Mouse (Mus musculus) right cerebral cortex, postnatal 25 days (tissue): Measurements from ENCODE around the gene Gm28308.

Experiments
- DNase-seq: peaks from one replicate; pipeline ENCODE4 v3.0.0; 2022

The Gm28308 gene

DNA sequence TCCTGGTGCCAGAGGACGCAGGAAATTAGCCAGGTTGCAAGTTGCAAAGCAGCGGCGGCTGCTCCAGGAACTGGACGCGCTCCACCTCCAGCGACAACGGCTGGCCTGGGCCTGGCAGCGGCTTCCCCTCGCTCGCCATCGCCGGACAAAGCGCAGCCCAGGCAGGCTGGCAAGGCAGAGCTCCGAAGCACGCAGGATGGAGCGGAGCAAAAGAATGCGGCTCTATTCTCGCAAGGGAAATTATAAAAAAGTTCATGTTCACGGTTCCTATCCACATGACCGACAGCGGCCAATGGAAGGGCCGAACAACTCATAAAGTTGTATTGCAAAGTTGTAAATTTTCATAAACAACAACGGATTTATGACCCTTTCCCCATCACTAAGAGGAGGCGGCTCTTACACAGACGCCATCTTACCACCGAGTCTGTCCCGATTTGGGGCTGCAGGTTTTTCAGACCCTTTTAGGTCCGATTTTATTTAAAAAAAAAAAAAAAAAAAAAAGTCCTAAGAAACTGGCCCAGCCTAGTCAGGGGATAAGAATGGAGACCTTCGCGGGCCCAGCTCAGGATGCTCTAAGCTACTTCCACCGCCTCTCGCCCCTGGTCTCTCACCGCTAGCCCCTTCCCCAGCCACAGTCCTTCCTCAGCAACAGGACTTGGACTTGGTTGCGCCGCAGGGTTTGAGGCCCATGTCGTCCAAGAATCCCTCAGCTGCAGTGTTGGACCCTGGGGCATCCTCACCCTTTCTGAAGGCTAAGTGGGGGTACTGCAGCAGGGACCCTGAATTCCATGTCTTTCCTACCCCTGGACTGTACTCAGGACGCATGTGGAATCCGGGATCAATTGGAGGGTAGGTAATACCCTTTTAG lies at the start of gene Gm28308, which contains the start of gene Hoxa3:
Gene Gm28308 (minus strand): TSS at position 221 of the 868 bp plus-strand sequence.
Gene Hoxa3 (minus strand): TSS at position 218 of the 868 bp plus-strand sequence.
- DNase-seq, result no peak

DNA sequence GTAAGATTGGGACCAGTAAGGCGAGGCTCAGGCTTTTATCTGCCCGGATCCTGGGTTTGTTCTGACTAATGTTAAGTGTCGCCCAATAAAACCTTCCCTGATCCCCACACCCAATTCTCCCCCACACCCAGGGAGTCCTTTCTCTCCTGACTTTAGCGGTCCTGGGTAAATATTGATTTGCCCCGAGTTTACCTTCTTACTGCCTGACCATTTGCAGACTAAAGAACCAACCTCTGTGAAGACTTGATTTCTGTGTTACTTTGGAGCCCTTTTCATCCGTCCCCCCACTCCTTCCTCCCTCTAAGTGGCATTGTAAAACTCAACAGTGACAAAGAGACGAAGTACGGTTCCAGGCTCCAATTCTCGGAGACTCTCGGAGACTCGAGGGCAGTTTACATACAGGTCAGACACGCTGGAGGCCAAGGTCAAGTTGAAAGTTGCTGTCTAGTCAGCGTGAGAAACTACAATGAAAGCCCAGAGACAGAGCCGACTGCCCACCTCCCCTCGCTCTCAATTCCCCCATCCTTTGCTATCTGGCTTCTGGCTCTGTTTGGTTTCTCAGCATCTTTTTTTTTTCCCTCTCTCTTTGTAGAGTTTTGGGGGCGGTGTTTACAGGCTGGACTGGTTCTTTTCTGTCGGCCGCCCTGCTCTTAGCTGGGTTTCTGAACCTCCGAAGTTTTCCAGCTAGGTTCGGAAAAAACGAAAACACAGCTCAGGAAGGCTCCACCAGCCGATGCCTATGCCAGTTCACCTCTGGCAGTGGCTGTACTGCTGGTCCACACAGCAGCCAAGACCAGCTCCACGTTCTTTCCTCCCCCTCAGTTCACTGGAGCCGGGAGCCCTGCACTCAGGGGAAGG lies 49.6 kb upstream of the Gm28308 start:
- DNase-seq, result no peak

DNA sequence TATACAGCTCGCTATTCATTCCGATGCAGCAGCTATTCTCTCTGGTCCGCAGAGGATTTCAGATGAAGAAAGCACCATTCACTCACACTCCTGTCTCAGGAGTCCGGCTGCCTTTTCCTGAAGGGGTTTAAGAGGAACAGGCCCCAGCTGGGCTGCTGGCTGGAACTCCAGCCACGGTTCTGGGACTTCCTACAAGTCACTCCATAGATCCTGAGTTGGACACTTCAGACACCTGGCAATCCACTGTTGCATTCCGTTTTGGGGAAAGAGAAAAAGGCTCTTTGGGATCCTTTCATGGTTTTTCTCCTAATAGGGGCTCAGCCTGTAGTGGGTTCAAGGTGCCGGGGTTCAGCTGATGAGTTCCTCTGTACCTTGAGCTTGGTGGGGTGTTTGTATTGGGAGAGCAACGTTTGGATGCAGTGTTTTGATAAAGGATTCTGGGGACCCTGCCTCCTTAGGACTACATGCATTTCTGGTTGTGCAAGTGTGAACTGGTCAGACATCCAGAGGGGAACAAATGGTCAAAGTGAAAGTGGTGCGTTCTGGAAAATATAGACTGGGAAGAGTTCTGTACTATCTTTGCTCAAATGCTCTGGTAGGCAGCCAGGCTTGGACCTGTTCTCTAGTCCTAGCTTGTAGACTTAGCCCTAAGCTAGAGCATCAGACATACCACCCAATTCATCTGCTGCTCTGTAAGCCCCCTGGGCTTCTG lies 48.8 kb upstream of the Gm28308 start:
- DNase-seq, result no peak

DNA sequence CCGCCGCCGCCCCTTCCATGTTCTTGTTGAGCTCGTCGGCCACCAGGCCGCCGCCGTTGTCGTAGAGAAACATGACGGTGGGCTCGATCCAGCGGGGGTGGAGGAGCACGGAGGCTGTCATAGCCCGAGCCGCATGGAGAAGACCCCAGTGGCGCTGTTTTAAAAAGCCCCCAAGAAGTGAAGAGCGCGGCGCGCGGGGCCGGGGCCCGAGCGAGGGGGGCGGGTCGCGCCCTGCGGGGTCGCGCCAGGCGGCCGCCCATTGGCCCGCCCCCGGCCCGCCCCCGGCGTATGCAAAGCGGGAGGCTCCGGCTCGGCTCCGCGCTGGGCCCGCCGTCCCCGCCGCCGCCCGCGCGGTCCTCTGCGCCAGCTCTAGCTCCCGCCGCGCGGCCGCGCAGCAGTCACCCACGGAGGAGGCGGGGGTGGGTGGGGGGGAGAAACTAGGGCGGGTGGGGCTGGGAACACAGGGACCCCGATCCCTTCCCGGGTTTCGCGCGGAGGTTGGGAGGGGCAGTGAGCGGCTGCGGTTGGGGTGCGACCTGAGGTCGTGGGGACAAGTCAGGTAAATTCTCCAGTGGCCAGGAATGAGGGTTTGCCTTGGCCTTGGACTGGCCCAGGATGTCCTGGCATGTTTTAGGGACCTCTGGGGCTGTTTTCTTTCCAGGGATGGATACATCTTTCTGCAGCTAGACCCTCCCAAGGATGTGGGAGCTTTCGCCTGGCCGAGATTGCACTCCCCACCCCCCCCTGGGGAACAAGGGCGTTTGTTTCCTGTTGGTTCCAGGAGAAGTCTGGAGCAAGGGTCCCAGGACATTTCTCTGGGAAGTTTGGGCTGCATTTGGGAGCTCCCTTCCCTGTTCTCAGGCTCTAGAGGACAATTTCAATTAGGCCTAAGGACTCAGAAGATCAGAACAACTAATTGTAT lies 47.8 kb upstream of the Gm28308 start, which contains the start of gene Hoxa13:
Gene Hoxa13 (minus strand): TSS at position 227 of the 922 bp plus-strand sequence.
- DNase-seq, result no peak

DNA sequence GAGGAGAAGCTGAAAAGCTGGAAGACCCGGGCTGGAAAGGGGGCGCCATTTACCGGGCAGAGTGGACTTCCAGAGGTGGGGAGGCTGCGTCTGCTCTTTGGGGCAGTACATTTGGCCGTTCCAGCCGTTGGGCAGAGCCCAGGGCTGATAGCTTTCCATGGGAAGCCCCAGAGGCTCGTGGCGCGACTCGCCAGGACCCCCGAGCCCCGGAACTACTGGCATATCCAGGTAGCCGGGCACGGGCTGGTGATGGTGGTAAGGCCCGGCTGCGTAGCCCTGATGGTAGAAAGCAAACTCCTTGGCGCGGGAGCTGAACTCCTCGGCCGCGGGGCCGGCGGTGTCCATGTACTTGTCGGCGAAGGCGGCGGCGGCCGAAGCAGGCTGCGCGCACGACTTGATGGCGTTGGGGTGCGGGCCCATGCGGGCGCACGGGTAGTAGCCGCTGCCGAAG lies 46.7 kb upstream of the Gm28308 start:
- DNase-seq, result no peak

DNA sequence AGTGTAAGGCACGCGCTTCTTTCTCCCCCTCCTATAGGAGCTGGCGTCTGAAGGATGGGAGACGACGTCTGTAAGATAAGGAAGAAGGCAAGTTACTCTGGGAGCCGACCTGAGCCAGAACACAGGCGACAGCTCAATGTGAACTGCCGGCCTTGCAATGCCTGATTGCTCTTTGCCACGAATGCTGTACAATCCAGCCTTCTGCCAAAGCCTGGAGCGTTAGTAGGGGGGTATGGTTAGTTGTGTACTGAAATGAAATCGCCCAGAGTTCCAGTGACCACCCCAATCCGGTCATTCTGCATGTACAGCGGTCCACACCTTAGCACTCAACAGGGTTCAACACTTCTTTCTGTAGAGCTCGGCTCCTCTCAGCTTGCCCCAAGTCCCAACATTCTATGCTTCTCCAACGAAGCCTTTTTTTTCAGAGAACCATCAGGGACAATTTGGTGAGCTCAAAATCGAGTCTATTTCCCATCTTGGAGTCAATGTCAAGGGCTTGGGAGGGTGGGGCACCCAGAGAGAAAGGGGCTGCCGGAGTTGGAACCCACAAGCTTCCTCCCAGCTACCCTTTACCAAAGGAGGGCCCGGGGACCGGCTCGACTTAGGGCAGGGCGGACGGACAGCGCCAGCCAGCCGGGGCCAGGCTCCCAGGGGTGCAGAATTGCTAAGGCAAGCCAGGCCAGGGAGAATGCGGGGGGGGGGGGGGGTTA lies 46.1 kb upstream of the Gm28308 start:
- no peak for DNase-seq

DNA sequence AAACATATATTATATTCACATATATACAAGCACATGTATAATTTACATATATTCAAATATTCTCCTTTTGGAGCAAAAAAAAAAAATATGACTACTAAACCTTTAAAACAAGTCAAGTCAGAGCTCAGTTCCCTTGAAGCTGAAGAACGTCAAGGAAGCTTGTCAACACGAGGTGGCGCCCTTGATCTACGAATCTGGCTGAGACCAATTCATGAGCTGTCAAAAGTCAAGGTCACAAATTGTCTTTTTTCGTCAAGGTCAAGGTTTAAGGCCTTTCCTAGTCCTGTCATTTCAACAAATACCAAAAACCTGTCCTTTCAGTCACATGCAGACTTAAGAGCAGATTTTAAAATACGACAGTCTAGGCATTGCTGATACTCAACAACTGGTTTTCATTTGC lies 43.8 kb upstream of the Gm28308 start:
- no peak for DNase-seq

DNA sequence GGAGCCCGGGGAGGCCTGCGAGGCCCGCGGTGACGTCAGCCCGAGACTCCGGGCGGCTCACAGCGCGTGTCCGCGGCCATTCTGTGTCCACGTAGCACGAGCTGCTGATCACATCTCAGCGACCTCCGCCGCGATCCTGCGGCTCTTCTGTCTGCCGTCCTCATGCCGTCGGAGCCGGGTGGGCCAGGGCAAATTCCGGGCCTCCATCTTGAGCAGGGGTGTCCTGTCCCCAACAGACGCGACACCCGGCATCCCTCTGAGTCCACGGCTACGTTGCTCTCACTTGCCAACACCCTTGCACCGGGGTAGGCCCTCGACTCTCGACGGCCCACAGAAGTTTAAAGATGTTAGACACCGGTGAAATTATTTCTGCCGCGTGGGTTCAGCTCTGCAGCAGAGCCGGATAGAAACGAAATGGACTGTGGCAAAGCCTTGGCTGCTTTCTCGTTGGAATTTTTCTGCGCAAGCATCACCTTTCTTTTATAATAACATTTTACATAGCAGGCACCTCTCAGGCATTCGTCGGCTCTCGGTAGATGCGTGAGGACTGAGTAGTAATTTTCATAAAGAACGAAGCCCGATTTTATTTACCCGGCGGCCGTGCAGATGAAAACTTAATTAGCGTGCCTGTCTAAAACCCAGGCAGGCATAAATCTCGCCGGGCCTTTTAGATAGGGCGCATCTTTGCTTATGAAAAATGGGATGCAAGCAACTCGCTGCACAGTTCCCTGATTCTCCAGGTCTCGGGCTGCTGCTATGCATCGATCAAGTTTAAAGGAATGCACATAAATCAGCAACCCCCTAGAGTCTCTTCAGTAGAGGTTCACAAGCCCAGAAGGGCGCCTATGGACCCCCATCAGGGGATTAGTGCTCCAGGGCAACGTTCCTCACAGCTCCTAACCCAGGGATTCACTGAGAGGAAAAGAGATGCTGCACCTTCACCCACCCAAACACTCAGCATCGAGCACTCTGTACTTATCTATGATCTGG lies 40.7 kb upstream of the Gm28308 start:
- no peak for DNase-seq

DNA sequence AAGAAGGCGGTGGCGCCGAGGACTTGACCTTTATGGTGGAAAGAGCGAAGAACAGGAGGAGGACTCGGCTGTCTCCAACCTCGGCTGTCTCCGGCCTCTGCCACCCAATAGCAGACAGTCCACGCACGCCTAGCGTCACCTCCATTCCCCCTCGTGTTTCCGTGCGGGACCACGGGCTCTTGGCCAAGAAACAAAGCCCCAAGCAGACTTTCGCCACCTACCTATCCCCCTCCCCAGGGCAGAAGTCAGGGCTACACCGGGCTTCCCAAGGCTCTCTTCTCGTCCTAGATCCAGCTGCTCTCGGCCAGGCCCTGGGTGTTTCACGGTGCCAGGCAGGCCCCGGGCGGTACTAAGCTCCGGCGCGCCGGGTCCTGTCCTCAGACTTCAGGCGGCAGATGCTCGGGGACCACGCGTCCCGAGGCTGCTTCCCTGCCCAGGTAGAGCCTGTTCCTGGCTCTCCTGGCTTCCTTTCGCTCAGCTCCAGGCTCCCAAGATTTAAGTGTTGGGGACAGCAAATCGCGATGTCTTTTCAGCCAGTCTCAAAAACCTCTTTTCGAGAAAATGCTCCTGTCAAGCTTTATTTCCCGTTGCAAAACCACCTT lies 39.7 kb upstream of the Gm28308 start:
- no peak for DNase-seq

DNA sequence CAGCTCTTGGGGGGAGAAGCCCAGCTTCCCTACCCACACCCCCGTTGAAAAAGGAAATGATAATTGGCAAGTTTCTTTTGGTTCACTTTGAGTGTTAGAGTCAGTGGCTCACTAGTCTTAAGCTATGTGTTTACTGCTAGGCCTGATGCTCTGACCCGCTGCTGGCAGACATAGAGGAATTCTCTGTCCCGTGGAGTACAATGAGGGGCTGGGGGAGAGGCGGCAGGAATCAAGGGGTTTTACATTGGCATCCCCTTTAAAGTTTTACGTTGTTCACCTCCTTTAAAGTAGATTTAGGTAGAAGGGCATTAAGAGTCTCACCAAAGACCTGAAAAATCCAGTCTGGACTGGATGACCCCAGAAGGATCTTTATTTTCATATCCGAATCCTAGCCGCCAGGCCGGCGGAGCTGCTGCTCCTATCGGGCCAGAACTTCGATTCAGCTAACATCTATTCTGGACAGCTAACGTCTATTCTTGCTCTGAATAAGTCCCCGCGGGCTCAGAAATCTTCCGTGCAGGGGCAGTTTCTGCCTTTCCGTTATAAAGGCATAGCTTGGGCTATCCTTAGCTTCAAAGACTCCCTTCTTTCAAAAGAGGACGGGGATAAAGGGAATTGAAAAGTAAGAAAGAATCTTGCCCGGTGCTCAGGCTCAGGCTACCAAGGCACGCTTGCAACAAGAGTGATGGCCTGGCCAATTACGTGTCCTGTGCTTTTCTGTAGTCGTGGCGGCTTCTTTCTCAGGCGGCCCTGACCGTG lies 39.1 kb upstream of the Gm28308 start:
- DNase-seq, result no peak

DNA sequence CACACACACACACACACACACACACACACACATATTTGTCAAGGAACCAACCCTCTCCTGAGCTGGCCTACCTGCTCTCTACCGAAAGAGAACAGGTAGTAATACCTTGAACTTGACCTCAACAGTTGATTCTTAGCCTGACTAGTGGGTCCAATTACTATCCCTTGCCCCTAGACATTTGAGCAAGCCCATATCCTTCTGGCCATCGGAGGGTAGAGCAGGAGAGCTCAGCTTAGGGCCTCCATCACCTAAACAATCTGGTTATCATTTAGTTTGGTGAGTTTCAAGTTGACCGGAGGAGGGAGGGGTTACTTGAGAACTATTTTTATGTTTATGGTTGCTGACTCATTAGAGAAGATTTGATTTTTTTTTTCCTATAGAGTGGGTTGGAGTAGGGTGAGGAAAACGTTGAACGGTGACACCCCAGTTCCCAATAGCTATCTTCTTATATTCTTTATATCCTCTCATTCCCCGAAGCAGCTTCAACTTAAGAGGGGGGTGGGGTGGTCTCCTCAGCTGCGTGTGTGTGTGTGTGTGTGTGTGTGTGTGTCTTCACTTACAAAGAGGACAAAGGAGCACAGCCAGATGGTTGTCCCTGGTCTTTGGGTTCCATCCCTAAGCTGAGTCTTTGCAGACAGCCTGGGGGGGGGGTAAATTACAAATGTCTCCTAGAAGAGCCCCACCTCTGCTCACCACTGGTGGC lies 38.2 kb upstream of the Gm28308 start:
- DNase-seq, result no peak

DNA sequence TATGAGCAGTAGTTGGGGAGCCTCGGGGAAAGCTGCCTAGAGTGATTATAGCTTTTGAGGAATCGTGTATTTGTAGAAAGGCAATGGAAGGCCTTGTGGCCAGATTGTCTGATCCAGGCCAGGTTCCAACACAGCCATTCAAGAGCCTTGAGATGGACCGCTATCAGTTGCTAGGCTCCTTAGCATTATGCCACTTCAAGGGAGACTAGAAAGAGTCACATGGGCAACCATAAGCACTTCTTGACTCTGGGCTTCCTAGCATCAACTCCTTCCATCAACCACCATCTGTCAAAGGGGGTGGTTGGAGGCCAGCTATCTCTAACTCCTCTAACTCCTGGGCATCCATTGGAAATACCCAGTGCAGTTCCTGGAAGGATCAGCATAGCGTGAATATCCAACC lies 36.7 kb upstream of the Gm28308 start:
- DNase-seq, result no peak

DNA sequence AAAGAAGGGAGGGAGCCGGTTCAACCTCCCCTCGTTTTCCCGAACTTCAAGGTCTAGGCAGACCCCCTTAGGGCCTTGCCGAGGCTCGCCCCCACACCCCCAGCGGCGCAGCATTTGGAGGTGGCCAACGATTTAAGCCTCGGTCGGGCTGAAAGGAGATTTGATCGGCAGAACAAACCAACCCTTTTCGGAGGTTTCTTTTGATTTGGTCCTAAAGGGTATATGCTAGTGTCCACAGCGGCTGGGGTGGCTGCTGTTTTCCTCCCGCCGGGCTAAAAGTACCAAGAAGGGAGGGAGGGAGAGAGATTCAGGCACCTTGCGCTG lies 36.2 kb upstream of the Gm28308 start:
- DNase-seq, result no peak

DNA sequence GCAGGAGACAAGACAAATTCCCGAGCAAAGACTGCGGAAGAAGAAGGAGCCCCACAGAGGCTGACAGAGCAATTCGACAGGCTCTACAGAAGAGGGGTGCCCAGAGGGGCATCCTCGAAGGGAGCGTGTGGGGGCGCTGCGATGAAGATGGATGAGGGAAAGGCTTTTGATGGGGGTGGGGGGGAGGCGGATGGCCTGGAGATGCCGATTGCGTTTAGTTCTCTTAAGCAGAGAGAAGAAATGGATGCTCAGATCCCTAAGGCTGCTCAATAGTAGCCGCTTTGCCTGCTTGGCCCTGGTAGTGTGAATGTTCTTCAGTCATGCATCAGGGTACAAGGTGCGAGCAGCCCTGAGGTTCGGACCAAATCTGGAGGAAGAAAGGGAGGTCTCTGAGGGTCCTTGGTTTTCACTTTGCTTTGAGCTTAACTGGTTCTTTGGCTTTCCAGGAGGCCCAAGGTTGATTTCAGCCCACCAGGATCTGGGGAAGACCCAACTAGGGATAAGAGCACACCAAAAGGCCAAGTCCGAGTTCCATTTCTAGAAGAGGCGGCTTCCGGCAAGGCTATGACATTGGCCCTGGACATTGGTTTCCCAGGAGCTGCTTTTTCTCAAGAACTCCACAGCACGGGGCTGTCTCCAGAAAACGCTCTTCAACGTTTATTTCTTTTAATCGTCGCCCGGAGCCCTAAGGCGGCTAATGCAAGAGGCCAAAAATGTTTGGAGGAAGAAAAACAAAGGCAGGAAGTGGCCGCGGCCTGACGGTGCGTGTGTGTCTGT lies 35.7 kb upstream of the Gm28308 start:
- no peak for DNase-seq

DNA sequence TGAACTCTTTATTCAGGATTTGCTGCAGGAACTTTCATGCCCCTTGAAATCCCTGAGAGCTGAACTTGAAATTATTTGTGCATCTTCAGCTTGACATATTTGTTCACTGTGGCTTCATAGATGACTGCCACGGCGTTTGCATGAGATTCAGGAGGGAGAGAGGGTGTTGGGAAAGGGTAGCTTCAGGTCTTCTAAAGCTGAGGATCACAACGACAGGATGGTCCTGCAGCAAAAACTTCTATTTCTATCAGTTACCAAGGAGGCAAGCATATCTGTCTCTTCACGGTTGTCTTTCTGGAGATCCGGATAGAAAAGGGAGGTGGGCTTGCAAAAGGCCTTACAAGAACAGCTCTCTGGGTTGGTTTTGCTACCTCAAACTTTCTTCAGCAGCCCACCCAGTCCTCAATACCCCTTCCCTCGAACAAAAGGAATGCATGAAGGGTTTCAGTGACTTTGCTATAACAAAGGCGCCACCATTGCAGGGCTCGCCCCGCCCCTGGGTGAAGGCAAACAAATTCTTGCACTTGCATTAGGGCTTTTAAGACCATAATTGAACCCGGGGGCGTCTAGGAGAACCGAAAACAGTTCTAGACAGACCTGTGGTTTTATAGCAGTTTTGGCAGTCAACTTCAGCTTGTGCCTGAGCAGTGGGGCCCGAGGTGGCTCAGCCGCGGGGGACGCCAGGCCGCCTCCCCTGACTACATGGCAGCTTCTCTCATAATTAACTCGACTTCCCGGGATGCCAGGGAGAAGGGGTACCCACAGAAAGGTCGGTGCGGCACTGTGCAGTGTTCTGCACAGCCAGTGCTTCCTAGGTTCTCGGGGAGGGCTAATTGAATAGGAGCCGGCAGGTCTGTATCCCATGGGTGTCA lies 34.9 kb upstream of the Gm28308 start:
- DNase-seq, result no peak

DNA sequence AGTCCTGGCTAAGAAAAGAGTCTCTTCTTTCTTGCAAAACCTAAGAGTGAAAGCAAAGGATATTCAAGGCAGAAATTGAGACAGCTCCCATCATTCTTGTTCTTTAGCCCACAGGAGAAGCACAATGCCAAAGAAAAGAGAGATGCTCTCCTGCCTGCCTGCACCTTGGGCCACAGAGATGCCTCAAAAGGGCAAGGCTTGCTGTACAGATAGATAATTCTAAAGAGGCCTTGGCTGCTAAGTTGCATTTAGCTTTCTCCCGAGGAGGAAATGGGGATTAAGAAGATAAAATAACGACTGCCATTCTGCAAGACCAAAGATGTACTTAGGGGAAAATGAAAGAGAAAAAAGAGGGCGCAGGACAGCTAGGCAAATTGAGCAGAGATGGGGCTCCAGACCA lies 33.8 kb upstream of the Gm28308 start:
- DNase-seq, result no peak
